Mouse (Mus musculus) bone marrow, adult 2 months (tissue): ENCODE measurements around the gene Maml3.

ENCODE experiments used
- CTCF ChIP-seq: fragments of 200-500 bp; IDR thresholded peaks from 2 replicates; pipeline ENCODE4 v1.5.1; 2011; ENCODE audit warnings: low read length, control low read depth; ENCODE audit not compliant: control insufficient read depth, insufficient read depth
- POLR2A ChIP-seq: fragments of 200-500 bp; IDR thresholded peaks from 2 replicates; pipeline ENCODE4 v1.6.1; 2011; ENCODE audit warnings: low read depth, mild to moderate bottlenecking, control low read depth, low read length, borderline replicate concordance; ENCODE audit not compliant: control insufficient read depth

- TF ChIP-seq CTCF: no peak
- TF ChIP-seq POLR2A: no peak
Measured at GRCm38 (mm10) chr3:52061472-52062388, 43.1 kb downstream of the Maml3 start.
